Mouse (Mus musculus) Muller cell, postnatal 12 days (primary cell): ENCODE measurements around the gene Hdgfl3.

ENCODE experiments used
- DNase-seq: peaks from one replicate; pipeline ENCODE4 v3.0.0-alpha.2; 2015; ENCODE audit errors: inconsistent ontology term

Hdgfl3 gene

GRCm38 (mm10) chr7:81904094-81904493, 30.2 kb downstream of the Hdgfl3 start:
- no peak for DNase-seq

GRCm38 (mm10) chr7:81899361-81899760, 34.9 kb downstream of the Hdgfl3 start:
- DNase-seq, result no peak

- DNase-seq, result peak; percentile 30
These were observed 49.1 kb downstream of the Hdgfl3 start for GRCm38 (mm10) chr7:81885128-81885527.

GRCm38 (mm10) chr7:81881600-81881999, 52.7 kb downstream of the Hdgfl3 start:
- DNase-seq, result no peak

- DNase-seq, result no peak
These were observed 53.5 kb downstream of the Hdgfl3 start for GRCm38 (mm10) chr7:81880797-81881196.

GRCm38 (mm10) chr7:81880286-81880685, 54.0 kb downstream of the Hdgfl3 start:
- no peak for DNase-seq

- no peak for DNase-seq
These were observed 58.9 kb downstream of the Hdgfl3 start for GRCm38 (mm10) chr7:81875372-81875771.

- peak; percentile 46 for DNase-seq
These were observed 59.6 kb downstream of the Hdgfl3 start for GRCm38 (mm10) chr7:81874636-81875035.

GRCm38 (mm10) chr7:81873807-81874206, 60.5 kb downstream of the Hdgfl3 start:
- DNase-seq, result no peak

GRCm38 (mm10) chr7:81872493-81873013, 61.7 kb downstream of the Hdgfl3 start:
- DNase-seq, result no peak

- peak; percentile 81 for DNase-seq
These were observed 66.1 kb downstream of the Hdgfl3 start for GRCm38 (mm10) chr7:81868158-81868557.

GRCm38 (mm10) chr7:81867231-81867930, 66.9 kb downstream of the Hdgfl3 start:
- no peak for DNase-seq

GRCm38 (mm10) chr7:81865937-81866336, 68.3 kb downstream of the Hdgfl3 start:
- DNase-seq, result no peak

- no peak for DNase-seq
These were observed 69.7 kb downstream of the Hdgfl3 start for GRCm38 (mm10) chr7:81864552-81864951.

- no peak for DNase-seq
These were observed 71.4 kb downstream of the Hdgfl3 start for GRCm38 (mm10) chr7:81862587-81863583.

- DNase-seq, result no peak
These were observed 72.4 kb downstream of the Hdgfl3 start for GRCm38 (mm10) chr7:81861921-81862320.

GRCm38 (mm10) chr7:81861461-81861860, 72.8 kb downstream of the Hdgfl3 start:
- no peak for DNase-seq

- DNase-seq, result no peak
These were observed 73.3 kb downstream of the Hdgfl3 start for GRCm38 (mm10) chr7:81860996-81861395.

GRCm38 (mm10) chr7:81860071-81860470, 74.2 kb downstream of the Hdgfl3 start:
- no peak for DNase-seq

GRCm38 (mm10) chr7:81858968-81859721, 75.1 kb downstream of the Hdgfl3 start, which contains the start of gene Tm6sf1:
Gene Tm6sf1 (plus strand): TSS chr7:81859001.
- DNase-seq, result peak; percentile 49

- DNase-seq, result no peak
These were observed 76.0 kb downstream of the Hdgfl3 start for GRCm38 (mm10) chr7:81858236-81858635.

GRCm38 (mm10) chr7:81856221-81856620, 78.1 kb downstream of the Hdgfl3 start:
- no peak for DNase-seq
